Mouse (Mus musculus) thymus, postnatal 0 days (tissue): ENCODE results near the gene Rai14. TPM values are rescaled to one million over a fixed set of nuclear protein-coding genes. Genes with fewer than 3 reads are reported as not detected.
A peak's percentile ranks its signal among the peaks of the same experiment; 100 is the strongest.

Source experiments
- DNase-seq: peaks from one replicate; pipeline ENCODE4 v3.0.0-alpha.2; 2015; ENCODE audit warnings: low spot score
- polyA plus RNA-seq: library from polyadenylated mRNA; unstranded; fragments of >200 nt; fragmentation: Nextera tagmentation; extraction: Ambion mirVana; gene quantifications from 2 replicates; pipeline ENCODE4 v1.2.1, GENCODE M21; 2015

Rai14 gene
- polyA plus RNA-seq, 1 experiment from 2014 or later, result 6.8 TPM

DNA sequence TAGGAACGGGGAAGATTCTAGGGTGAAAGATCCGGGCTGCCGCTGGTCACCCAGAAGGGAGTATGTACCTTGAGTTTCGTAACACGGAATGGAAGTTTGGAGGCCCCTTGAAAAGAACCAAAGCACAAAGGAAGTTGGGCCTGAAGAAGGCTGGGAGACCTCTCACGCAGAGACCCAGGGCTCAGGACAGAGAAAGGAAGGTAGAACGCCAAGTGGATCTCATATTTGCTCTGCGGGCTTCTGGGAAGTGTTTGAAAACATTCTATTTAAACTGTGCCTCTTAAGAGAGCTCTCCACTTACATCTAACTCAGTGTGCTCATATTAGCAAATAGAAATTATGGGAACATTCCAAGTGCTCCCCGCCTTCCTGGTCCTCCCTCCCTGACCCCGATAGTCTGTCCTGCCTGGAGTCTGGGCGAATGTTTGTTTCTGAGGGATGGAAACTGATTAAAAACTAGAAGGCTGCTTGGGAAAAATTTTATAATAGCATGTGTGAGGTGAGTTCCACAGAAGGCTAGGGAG lies 6.9 kb upstream of the Rai14 start:
- no peak for DNase-seq

- no peak for DNase-seq
These were observed 6.2 kb upstream of the Rai14 start for GRCm38 (mm10) chr15:10720671-10721070.

GRCm38 (mm10) chr15:10720188-10720587 lies 5.8 kb upstream of the Rai14 start:
- DNase-seq, result no peak

DNA sequence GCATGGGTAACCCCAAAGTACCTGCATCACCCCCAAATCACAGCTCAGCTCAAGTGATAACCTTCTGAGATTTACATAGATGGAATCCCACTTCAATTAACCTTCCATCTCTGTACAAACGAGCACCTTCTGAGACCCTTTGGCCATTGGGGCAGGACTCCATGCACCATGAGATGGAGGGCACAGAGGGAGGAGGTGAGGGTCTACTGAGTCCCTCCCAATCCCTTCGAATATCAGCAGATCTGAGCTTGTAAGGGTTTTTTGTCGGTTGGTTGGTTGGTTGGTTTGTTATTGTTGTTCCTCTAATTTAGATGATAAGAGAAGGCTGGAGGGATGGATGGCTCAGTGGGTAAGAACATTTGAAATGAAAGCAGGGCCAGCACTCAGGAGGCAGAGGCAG lies 5.1 kb upstream of the Rai14 start:
- DNase-seq, result no peak

- DNase-seq, result no peak
These were observed 4.3 kb upstream of the Rai14 start for GRCm38 (mm10) chr15:10718763-10719162.

DNA sequence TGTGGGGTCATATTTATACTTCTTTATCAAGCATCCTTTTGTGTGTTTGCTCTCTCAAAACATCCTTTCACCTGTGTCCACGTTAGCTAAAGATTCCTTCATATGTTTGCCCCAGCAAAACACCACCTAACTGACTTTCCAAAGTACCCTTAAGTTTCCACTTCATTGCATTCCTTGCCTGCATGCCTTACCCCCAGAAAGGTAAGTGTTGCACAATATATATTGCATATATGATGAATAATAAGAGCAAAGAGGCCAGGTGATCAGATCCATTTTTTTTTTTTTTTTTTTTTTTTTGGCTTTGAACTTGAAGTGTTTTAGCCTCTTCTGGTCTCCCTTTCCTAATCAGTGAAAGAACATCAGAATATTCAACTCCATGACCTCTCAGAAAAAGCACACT lies 2.9 kb upstream of the Rai14 start:
- DNase-seq, result no peak

DNA sequence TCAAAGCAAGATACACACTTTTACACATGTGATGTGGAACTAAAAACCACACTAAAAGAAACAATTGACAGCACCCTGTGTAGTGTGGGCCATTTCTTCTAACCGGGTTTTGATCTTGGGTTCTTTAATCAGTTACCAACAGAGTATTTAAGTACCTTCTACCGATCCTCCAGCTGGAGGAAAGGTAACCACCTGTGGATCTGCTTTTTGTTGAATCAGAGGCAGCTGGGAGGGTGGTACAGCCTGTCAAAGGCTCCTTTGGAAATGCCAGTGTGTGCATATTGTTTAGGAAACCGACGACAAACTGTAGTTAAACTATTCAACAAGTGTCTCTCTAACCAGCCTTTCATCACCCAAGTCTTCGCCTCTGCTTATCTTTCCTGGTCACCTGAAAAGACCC lies 1.5 kb upstream of the Rai14 start:
- DNase-seq, result peak; percentile 9

DNA sequence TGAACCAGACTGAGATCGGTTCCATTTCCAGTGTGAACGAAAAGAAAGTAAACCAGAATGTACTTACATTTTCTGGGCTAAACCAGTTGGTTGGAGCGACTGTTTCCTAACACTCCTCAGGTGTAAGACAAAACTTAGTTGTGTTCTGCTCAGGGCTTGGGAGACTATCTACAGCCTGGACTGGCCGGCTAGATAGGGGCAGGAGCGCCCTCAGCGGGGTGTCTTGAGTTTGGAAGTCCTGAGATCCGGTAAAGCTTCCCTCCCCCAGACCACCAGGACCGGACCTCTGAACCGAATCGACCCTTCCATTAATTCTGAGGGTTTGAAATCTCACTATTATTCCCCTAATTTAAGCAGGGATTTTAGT lies 698 bp upstream of the Rai14 start:
- no peak for DNase-seq

DNA sequence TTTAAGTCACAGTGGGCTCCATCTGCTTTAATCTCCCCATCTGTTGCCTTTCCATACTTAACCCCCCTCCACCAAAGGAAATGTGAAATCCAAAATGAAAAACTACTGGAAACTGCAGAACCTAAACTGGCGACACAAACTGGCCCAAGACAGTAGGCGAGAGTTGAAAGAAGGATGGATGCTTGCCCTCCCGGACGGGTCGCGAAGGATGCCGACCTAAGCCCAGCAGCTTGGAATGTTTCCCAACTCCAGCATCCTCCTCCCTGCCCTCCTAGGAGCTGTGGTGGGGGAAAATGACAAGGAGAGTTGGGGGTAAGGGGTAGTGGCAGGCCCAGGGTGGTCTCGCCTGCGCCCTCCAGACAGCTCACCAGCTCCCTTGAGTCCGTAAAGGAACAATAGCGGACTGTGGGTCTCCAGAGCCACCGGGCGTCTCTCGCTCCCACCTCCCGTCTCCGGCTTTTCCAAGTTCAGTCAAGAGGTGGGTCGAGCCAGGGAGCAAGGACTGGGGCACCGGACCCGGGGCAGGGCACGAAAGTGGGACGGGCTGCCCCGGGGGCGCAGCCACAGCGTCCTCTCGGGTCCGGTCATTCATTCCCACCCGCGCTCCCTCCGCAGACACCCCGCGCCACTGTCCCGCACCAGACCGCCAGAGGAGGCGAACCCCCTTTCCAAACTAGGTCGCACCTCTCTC lies 653 bp downstream of the Rai14 start:
- no peak for DNase-seq

GRCm38 (mm10) chr15:10713181-10713625 lies 1.2 kb downstream of the Rai14 start:
- DNase-seq, result no peak

DNA sequence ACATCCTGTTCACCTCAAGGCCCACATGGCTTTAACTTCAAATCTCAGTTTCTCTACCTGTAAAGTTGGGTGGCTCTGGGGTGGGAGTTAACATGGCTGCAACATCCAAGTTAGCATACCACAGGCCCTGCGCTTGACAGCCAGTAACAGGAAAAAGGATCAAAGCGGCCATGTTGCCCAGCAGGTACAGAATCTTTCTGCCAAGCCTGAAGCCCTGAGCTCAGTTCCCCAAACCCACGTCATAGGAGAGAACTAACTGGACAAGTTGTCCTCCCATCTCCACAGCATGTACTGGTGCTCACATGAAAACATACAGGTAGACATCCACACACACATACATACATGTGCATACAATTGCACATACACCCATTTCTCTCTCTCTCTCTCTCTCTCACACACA lies 2.1 kb downstream of the Rai14 start:
- no peak for DNase-seq

GRCm38 (mm10) chr15:10711231-10711630 lies 3.2 kb downstream of the Rai14 start:
- no peak for DNase-seq

DNA sequence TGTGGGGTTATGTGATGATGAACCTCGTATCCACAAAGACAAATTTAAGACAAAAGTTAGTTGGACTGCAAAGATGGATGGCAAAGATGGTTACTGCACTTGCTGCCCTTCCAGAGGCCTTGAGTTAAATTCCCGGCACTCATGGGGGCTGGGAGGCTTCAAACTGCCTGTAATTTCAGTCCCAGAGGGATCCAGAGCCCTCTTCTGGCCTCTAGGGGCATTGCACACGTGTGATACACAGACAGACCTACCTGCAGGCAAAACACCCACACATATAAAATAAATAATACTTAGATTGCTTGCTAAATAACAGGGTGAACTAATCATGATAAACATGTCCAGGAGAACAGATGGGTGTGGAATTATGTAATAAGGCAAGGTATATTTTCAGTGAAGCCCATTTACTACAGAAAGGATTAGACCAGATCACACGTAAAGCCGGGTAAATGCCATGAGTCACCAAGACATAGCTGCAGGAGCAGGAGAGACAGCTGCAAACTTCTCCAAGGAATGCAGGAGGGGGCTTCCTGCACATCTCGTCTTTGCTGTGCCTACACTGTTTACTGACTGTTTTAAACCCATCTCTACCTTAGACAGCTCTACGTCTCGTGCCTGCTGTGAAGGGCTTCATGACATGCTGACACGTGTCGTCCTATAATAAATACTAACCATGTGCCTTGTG lies 5.7 kb downstream of the Rai14 start:
- no peak for DNase-seq

- DNase-seq, result no peak
These were observed 7.3 kb downstream of the Rai14 start for GRCm38 (mm10) chr15:10707109-10707508.

DNA sequence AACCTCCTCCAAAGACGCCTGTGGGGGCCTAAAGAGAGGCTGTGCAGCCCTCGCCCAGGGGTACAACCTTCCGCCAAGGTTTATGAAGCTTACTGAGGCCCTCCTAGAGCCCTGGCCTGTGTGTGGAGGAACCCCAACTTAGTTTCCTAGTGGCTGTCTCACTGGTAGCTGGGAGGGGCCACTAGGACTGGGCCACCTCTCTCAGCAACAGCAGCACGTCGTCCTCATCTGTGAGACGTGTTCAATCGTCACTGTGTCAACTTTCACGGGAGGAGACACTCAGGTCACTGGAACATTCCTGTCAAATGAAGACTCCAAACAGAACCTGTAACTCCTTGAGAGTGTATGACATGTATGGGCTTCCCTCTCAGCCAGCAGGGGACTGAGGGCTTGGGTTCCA lies 8.0 kb downstream of the Rai14 start:
- DNase-seq, result no peak

DNA sequence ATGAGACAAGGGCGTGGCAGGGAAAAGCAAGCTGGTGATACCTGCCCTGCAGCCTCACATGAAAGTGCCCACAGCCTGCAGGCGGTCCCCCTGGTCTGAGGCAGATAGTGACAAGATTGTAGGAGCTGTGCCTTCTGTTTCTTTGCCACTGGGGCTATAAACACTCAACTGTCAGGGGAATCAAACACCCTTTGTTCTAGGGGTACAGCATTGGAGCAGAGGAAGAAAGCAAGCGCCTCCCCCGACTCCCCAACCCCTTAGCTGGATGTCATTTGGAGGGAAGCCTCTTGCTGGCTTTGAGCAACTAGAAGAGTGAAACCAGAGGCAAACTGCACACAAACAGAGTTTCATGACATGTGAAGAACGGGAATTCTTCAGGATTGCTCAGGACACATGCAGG lies 8.7 kb downstream of the Rai14 start:
- DNase-seq, result no peak

- DNase-seq, result no peak
These were observed 10.1 kb downstream of the Rai14 start for GRCm38 (mm10) chr15:10704328-10704727.

DNA sequence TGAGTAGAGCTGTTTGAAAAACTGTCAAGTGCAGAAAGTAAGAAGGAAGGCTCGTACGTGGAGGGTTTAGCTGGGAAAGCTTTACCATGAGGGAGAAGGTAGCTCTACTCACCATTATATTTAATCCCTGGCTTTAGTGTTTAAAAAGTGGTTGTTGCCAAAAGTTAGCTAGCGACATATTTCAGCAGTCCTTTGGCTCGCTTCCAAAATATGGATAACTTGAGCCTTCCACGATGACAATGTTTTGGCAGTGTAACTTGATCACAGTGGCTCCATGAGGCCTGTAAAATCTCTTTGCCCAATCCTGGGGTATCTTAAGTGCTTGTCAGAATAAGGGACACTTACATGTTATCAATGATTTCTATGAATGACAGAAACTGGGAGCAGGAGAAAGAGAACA lies 12.9 kb downstream of the Rai14 start:
- no peak for DNase-seq

DNA sequence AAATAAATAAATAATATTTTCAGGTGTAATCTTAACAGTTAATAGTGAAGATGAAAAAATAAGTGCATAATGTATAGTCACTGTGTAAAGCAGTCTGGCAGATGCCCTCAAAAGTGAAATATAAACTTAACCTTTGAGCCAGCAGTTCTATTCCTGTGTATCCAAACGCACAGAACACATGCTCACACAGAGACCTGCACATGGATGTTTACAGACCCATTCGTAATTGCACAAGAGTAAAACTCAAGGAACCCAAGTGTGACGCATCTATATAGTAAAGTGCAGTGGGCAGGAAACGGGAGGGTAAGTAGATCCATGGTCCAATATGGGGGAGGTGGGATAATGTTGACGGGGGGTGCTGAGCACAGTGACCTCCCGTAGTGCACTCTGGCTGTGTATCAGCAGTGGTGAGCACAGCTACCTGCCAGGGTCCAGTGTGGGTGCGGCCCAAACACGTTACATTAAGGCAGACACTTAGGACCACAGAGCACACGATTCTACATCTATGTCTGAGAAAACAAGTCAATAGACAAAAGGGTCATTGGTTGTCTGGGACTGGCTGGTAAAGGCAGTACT lies 13.4 kb downstream of the Rai14 start:
- no peak for DNase-seq

DNA sequence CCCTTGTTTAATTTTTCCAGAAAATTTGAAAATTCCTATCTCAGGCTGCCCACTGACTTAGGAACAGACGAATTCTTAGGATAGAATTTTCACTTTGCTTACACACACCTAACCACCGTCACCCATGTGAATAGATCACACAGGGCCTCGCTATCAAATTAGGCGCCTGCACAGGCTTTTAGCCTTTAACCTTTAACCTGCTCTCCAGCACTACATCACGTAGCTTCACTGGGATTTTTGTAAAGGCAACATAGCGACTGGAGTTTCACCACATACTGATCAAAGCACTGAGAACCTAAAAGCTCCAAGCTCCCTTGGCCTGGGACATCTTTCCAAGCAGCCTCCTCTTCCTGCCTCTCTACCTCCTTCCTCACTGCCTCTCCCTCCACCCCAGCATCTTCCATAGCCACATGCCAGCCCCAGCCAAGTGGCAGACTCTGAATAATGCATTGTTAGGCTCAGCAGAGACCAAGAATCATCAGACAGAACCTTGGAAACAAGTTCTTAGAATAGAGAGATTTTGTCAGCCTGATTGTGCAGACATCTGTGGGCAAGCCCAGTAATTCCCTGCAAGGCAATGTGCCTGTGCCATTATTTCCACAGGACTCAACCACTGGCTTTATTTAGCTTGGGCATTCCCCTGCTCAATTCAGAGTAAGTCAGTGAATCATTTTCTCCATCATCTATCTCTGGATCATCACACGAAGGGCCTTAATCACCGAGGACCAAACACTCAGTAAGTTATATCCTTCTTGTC lies 17.8 kb downstream of the Rai14 start:
- DNase-seq, result no peak

DNA sequence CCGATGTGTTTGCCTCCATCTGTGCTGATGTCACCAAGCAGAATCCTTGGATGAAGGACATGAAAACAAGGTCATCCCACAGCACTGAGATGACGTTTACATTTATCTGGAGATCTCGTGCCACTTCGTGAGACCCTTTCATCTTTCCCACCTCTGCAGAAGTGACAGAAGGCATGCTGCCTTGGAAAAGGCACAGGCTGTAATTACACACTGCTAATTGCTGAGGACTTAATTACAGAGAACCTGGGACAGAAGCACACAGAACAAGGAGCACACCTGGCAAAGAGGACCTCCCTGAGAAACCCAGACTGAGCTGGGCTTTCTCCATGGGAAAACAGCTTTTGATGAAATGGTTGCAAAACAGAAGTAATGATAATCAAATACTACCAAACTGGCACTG lies 21.8 kb downstream of the Rai14 start:
- DNase-seq, result no peak

DNA sequence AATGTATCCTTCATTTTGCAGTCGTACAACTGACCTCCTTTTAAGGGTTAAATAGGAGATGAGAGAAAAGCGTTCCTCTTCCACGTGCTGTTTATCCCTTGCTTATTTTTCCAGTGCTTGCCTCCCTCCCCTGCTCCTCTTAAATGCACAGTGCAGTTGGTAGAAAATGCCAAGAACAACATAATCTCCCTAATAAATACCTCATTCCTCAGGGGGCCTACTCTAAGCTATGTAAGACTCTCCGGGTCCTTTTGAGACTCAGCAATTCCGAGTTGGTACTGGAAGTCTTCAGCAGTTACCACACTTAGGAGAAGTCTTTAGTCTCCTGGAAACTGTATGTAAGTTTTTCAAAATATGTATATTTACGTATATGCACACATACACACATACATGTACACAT lies 22.9 kb downstream of the Rai14 start:
- no peak for DNase-seq
